Mouse (Mus musculus) midbrain, postnatal 0 days (tissue): ENCODE measurements at regions not wholly inside any gene's neighbourhood (a gene's known extent, or its start where the extent isn't known, plus 50 kb on each side); places are given as distances from the start of the nearest gene placed in this dataset.

Experiments used
- ATAC-seq: fragments of 200-750 bp; cut with Nextera tagmentation; 2 replicates; pipeline ENCODE4 v1.8.0; 2017; ENCODE audit warnings: moderate number of reproducible peaks, mild to moderate bottlenecking, moderate TSS enrichment, moderate library complexity; ENCODE audit not compliant: low FRiP score
- DNase-seq: peaks from one replicate; pipeline ENCODE4 v3.0.0-alpha.2; 2015; ENCODE audit warnings: low spot score
- H3K27ac ChIP-seq: fragments of 300-500 bp; sonication (generic); 2 replicates; pipeline ENCODE4 v1.5.1; 2014; ENCODE audit warnings: low read depth, mild to moderate bottlenecking, low read length, mixed read lengths
- H3K27me3 ChIP-seq: fragments of 300-500 bp; sonication (generic); 2 replicates; pipeline ENCODE4 v1.6.1; 2014; ENCODE audit warnings: low read length, control low read depth, mixed read lengths; ENCODE audit not compliant: insufficient read depth
- H3K36me3 ChIP-seq: fragments of 300-500 bp; sonication (generic); 2 replicates; pipeline ENCODE4 v1.6.1; 2014; ENCODE audit warnings: low read length, control low read depth, mixed read lengths; ENCODE audit not compliant: insufficient read depth
- H3K4me1 ChIP-seq: fragments of 300-500 bp; sonication (generic); 2 replicates; pipeline ENCODE4 v1.6.1; 2014; ENCODE audit warnings: mild to moderate bottlenecking, control low read depth, antibody characterized with exemption, low read length, mixed read lengths; ENCODE audit not compliant: insufficient read depth
- H3K4me2 ChIP-seq: fragments of 300-500 bp; sonication (generic); 2 replicates; pipeline ENCODE4 v1.6.1; 2014; ENCODE audit warnings: low read depth, mild to moderate bottlenecking, low read length, mixed read lengths; ENCODE audit not compliant: poor library complexity, severe bottlenecking
- H3K4me3 ChIP-seq: fragments of 300-500 bp; sonication (generic); 2 replicates; pipeline ENCODE4 v1.5.1; 2014; ENCODE audit warnings: low read depth, mild to moderate bottlenecking, low read length, moderate library complexity
- H3K9ac ChIP-seq: fragments of 300-500 bp; sonication (generic); replicated peaks from 2 replicates; pipeline ENCODE4 v1.6.1; 2014; ENCODE audit warnings: mild to moderate bottlenecking, low read length, moderate library complexity, mixed read lengths; ENCODE audit not compliant: poor library complexity, severe bottlenecking
- H3K9me3 ChIP-seq: fragments of 300-500 bp; sonication (generic); 2 replicates; pipeline ENCODE4 v1.6.1; 2016; ENCODE audit warnings: low read length, control low read depth
- CTCF ChIP-seq: IDR thresholded peaks from 2 replicates; pipeline ENCODE4 v1.5.1; 2016; ENCODE audit warnings: antibody characterized with exemption, mild to moderate bottlenecking
- WGBS: fragments of 180-500 bp; shearing (Covaris S2); extraction: QIAGEN DNeasy Blood & Tissue Kit; methylation state at CpG from one replicate; pipeline ENCODE4 v1.1.7; 2014; 5-methylcytosine and 5-hydroxymethylcytosine counted together

- Histone ChIP-seq H3K27ac (no peak overlapping the region), H3K4me3 (no peak overlapping the region), H3K9ac (no peak overlapping the region), H3K4me2 (no peak overlapping the region), H3K9me3 (no peaks in the 10 kb centered on the region), H3K4me1 (no peaks in the 10 kb centered on the region), H3K27me3 (no peaks in the 10 kb centered on the region), H3K36me3 (no peaks in the 10 kb centered on the region)
- WGBS = 91% methylated on average over 3 of the region's 3 CpGs
- TF ChIP-seq CTCF = no peak
- no peak for ATAC-seq
- DNase-seq = no peak
Observed at GRCm38 (mm10) chr1:56453756-56454155, 183.5 kb downstream of the Hsfy2 start.

GRCm38 (mm10) chr1:56442835-56443234 lies 194.4 kb downstream of the Hsfy2 start:
- Histone ChIP-seq H3K9me3 (no peaks in the 10 kb centered on the region), H3K4me3 (no peak overlapping the region), H3K4me1 (no peaks in the 10 kb centered on the region), H3K9ac (no peak overlapping the region), H3K27ac (no peak overlapping the region), H3K36me3 (no peaks in the 10 kb centered on the region), H3K4me2 (no peak overlapping the region), H3K27me3 (no peaks in the 10 kb centered on the region)
- DNase-seq = no peak
- WGBS = 75% methylated on average over 1 of the region's 1 CpGs
- ATAC-seq = no peak
- no peak for TF ChIP-seq CTCF

GRCm38 (mm10) chr1:56406786-56407185 lies 230.4 kb downstream of the Hsfy2 start:
- H3K27ac ChIP-seq = no peak overlapping the region
- H3K27me3 ChIP-seq = no peaks in the 10 kb centered on the region
- no peak overlapping the region for H3K9ac ChIP-seq
- no peaks in the 10 kb centered on the region for H3K9me3 ChIP-seq
- no peak overlapping the region for H3K4me3 ChIP-seq
- no peaks in the 10 kb centered on the region for H3K4me1 ChIP-seq
- H3K4me2 ChIP-seq = no peak overlapping the region
- ATAC-seq = no peak
- DNase-seq = no peak
- no peaks in the 10 kb centered on the region for H3K36me3 ChIP-seq
- WGBS = 91% methylated on average over 1 of the region's 1 CpGs
- TF ChIP-seq CTCF = no peak

GRCm38 (mm10) chr1:56403351-56403750 lies 233.9 kb downstream of the Hsfy2 start:
- no peak overlapping the region for H3K4me3 ChIP-seq
- no peaks in the 10 kb centered on the region for H3K36me3 ChIP-seq
- no peak for TF ChIP-seq CTCF
- ATAC-seq = no peak
- H3K27me3 ChIP-seq = no peaks in the 10 kb centered on the region
- H3K27ac ChIP-seq = no peak overlapping the region
- H3K4me1 ChIP-seq = no peaks in the 10 kb centered on the region
- H3K9ac ChIP-seq = no peak overlapping the region
- H3K4me2 ChIP-seq = no peak overlapping the region
- H3K9me3 ChIP-seq = no peaks in the 10 kb centered on the region
- WGBS = 81% methylated on average over 2 of the region's 2 CpGs
- no peak for DNase-seq

DNA sequence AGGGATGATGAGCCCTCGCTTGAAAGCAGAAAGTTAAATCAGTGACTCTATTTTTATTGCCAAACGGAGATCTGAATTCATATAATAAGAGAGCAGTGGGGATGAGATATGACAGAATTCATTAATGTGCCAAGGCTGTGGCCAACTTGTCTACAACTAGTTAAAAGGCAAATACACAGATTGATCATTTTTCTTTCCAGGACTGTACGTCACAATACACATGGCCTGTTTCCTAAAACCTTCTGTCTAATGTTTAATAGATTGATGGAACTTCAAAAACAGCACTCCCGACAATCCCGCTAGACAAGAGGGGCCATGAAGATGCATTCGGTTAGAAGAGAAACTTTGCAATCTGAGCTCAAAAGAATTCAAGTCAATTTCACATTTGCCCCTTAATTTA lies 241.4 kb downstream of the Hsfy2 start:
- no peaks in the 10 kb centered on the region for H3K9me3 ChIP-seq
- no peak overlapping the region for H3K4me2 ChIP-seq
- no peak overlapping the region for H3K4me3 ChIP-seq
- TF ChIP-seq CTCF = no peak
- no peaks in the 10 kb centered on the region for H3K36me3 ChIP-seq
- 85% methylated on average over 6 of the region's 6 CpGs for WGBS
- ATAC-seq = no peak
- no peak overlapping the region for H3K9ac ChIP-seq
- no peaks in the 10 kb centered on the region for H3K4me1 ChIP-seq
- H3K27me3 ChIP-seq = no peaks in the 10 kb centered on the region
- DNase-seq = no peak
- no peak overlapping the region for H3K27ac ChIP-seq

- Histone ChIP-seq H3K36me3 (no peaks in the 10 kb centered on the region), H3K27me3 (no peaks in the 10 kb centered on the region), H3K9ac (no peak overlapping the region), H3K27ac (no peak overlapping the region), H3K4me1 (no peaks in the 10 kb centered on the region), H3K4me3 (no peak overlapping the region), H3K4me2 (no peak overlapping the region), H3K9me3 (no peaks in the 10 kb centered on the region)
- no peak for DNase-seq
- no peak for ATAC-seq
- TF ChIP-seq CTCF = no peak
- 64% methylated on average over 6 of the region's 6 CpGs for WGBS
Observed at GRCm38 (mm10) chr1:56387086-56387485, 250.1 kb downstream of the Hsfy2 start.

DNA sequence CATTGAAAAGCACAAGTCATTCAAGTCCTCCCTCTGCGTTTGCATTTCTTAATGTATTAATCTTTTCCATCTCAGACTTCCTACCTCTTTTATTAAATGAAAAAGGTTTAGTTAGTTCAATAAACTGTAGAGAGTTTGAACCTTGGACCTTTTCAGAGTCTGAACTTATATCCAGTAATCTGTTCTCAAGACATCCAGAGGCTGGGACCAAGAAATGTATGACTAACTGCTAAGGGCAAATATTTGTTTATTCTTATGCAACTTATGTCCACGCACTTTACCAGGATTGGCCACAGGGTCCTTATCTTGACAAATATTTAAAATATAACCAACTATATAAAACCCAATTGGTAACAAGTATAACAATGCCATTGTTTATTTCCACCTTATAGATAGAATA lies 270.9 kb downstream of the Hsfy2 start:
- TF ChIP-seq CTCF = no peak
- DNase-seq (no peak), ATAC-seq (no peak)
- no peaks in the 10 kb centered on the region for H3K4me1 ChIP-seq
- no peak overlapping the region for H3K4me2 ChIP-seq
- no peaks in the 10 kb centered on the region for H3K36me3 ChIP-seq
- H3K4me3 ChIP-seq = no peak overlapping the region
- H3K9me3 ChIP-seq = no peaks in the 10 kb centered on the region
- H3K27ac ChIP-seq = no peak overlapping the region
- H3K9ac ChIP-seq = no peak overlapping the region
- 92% methylated on average over 2 of the region's 2 CpGs for WGBS
- no peaks in the 10 kb centered on the region for H3K27me3 ChIP-seq
